Mouse (Mus musculus) embryonic fibroblast, embryonic 13.5 days (primary cell): Measurements from ENCODE around the gene Trmt2b. TPM values are rescaled to one million over a fixed set of nuclear protein-coding genes. Genes with fewer than 3 reads are reported as not detected.
"Not testable (repeated sequence)": the region's sequence is repeated elsewhere in the genome, so short reads cannot be mapped to it uniquely, and the experiment has no call there.

Experiments used
- H3K27ac ChIP-seq: 2 replicates; pipeline ENCODE4 v1.5.1; 2012; ENCODE audit warnings: low read length, control low read depth, inconsistent platforms; ENCODE audit not compliant: insufficient read depth
- H3K4me1 ChIP-seq: 2 replicates; pipeline ENCODE4 v1.6.1; 2011; ENCODE audit warnings: low read length; ENCODE audit not compliant: control insufficient read depth, insufficient read depth
- H3K4me3 ChIP-seq: 2 replicates; pipeline ENCODE4 v1.5.1; 2011; ENCODE audit warnings: mild to moderate bottlenecking, control low read depth, low read length; ENCODE audit not compliant: insufficient read depth
- CTCF ChIP-seq: IDR thresholded peaks from 2 replicates; pipeline ENCODE4 v1.5.1; 2011; ENCODE audit warnings: mild to moderate bottlenecking, control low read depth, low read length, moderate library complexity, borderline replicate concordance; ENCODE audit not compliant: insufficient read depth
- POLR2A ChIP-seq: IDR thresholded peaks from 2 replicates; pipeline ENCODE4 v1.6.1; 2011; ENCODE audit warnings: low read depth, mild to moderate bottlenecking, control low read depth, low read length, moderate library complexity
- polyA plus RNA-seq: library from polyadenylated mRNA; stranded (reverse); fragments of >200 nt; gene quantifications from 2 replicates; pipeline ENCODE4 v1.2.4, GENCODE M21; 2011; ENCODE audit warnings: low read depth; ENCODE audit not compliant: missing spikeins, insufficient read length

Trmt2b gene
- polyA plus RNA-seq, result 20.9 and 21.7 TPM in 2 replicates

GRCm38 (mm10) chrX:134276275-134277160 is at the start of gene Trmt2b:
Gene Trmt2b (minus strand): TSS chrX:134276984.
- peak; percentile 44; the same call in 1 of the 2 replicates for TF ChIP-seq POLR2A
- no peak for TF ChIP-seq CTCF
- Histone ChIP-seq H3K4me1 (no peaks in the 10 kb centered on the region; the same call in 1 of the 2 replicates), H3K27ac (peak within 1 kb of the TSS; percentile 80), H3K4me3 (peak within 1 kb of the TSS; percentile 42)

GRCm38 (mm10) chrX:134319153-134319932 is 42.6 kb upstream of the Trmt2b start:
- Histone ChIP-seq H3K4me1 (no peaks in the 10 kb centered on the region), H3K27ac (no peak overlapping the region), H3K4me3 (no peak overlapping the region)
- TF ChIP-seq POLR2A (no peak), CTCF (no peak)

- H3K4me3 ChIP-seq, H3K4me1 ChIP-seq, H3K27ac ChIP-seq: not testable (repeated sequence)
Measured at GRCm38 (mm10) chrX:134311193-134311592, 34.4 kb upstream of the Trmt2b start.

- TF ChIP-seq CTCF (no peak), POLR2A (no peak)
- H3K27ac ChIP-seq, result no peak overlapping the region
- 0 out of 2 replicates have a peak, but pooled peaks cover 2% of the 10 kb centered on the region for H3K4me1 ChIP-seq
- H3K4me3 ChIP-seq, result peak overlapping the region; percentile 68
Measured at GRCm38 (mm10) chrX:134308275-134308634, 31.5 kb upstream of the Trmt2b start.

- peak within 1 kb of the TSS; percentile 39; the same call in 1 of the 2 replicates for H3K27ac ChIP-seq
- TF ChIP-seq CTCF, result 0 out of 2 replicates have a peak, but pooled peaks have one; percentile 3
- peak; percentile 89 for TF ChIP-seq POLR2A
- H3K4me3 ChIP-seq, result peak within 1 kb of the TSS; percentile 68
- H3K4me1 ChIP-seq, result 0 out of 2 replicates have a peak, but pooled peaks cover 2% of the 10 kb centered on the region
Measured at GRCm38 (mm10) chrX:134307534-134308274, 30.9 kb upstream of the Trmt2b start, which contains the start of gene Cenpi. Gene Cenpi (plus strand): TSS chrX:134308084.

GRCm38 (mm10) chrX:134303287-134303686 is 26.5 kb upstream of the Trmt2b start:
- 0 out of 2 replicates have a peak, but pooled peaks cover 2% of the 10 kb centered on the region for H3K4me1 ChIP-seq
- no peak overlapping the region for H3K27ac ChIP-seq
- TF ChIP-seq CTCF (no peak), POLR2A (no peak)
- no peak overlapping the region for H3K4me3 ChIP-seq

GRCm38 (mm10) chrX:134300219-134300618 is 23.4 kb upstream of the Trmt2b start:
- Histone ChIP-seq H3K27ac (no peak overlapping the region), H3K4me3 (no peak overlapping the region), H3K4me1 (no peaks in the 10 kb centered on the region)
- TF ChIP-seq POLR2A (no peak), CTCF (no peak)

- Histone ChIP-seq H3K4me3 (no peak overlapping the region), H3K4me1 (no peaks in the 10 kb centered on the region), H3K27ac (no peak overlapping the region)
- TF ChIP-seq POLR2A, result no peak
- TF ChIP-seq CTCF, result no peak
Measured at GRCm38 (mm10) chrX:134297195-134297594, 20.4 kb upstream of the Trmt2b start.

- Histone ChIP-seq H3K27ac (no peak overlapping the region), H3K4me3 (no peak overlapping the region), H3K4me1 (no peaks in the 10 kb centered on the region)
- TF ChIP-seq CTCF, result no peak
- no peak for TF ChIP-seq POLR2A
Measured at GRCm38 (mm10) chrX:134296737-134297136, 20.0 kb upstream of the Trmt2b start.
